Mouse (Mus musculus) kidney, adult 2 months (tissue): ENCODE results near the gene Serpinb1b.
"Not testable (repeated sequence)": the region's sequence is repeated elsewhere in the genome, so short reads cannot be mapped to it uniquely, and the experiment has no call there.

ENCODE experiments used
- CTCF ChIP-seq: fragments of 200-500 bp; conservative IDR thresholded peaks from 2 replicates; pipeline ENCODE4 v1.5.1; 2011; ENCODE audit warnings: low read depth, mild to moderate bottlenecking, control low read depth, low read length, moderate library complexity, mixed read lengths; ENCODE audit not compliant: insufficient read depth, insufficient read length
- POLR2A ChIP-seq: fragments of 200-500 bp; IDR thresholded peaks from one replicate; pipeline ENCODE4 v1.6.1; 2011; ENCODE audit warnings: low read depth, low read length, control low read depth

- TF ChIP-seq CTCF, POLR2A: not testable (repeated sequence)
Observed at GRCm38 (mm10) chr13:33029478-33029877, 48.9 kb upstream of the Serpinb1b start.
